Mouse (Mus musculus): ENCODE measurements around the gene Tgfbr2. TPM values are rescaled to one million over a fixed set of nuclear protein-coding genes. Genes with fewer than 3 reads are reported as not detected.
A peak's percentile ranks its signal among the peaks of the same experiment; 100 is the strongest.

Gene Tgfbr2
- polyA plus RNA-seq, 1 experiment: 48.4 TPM

DNA sequence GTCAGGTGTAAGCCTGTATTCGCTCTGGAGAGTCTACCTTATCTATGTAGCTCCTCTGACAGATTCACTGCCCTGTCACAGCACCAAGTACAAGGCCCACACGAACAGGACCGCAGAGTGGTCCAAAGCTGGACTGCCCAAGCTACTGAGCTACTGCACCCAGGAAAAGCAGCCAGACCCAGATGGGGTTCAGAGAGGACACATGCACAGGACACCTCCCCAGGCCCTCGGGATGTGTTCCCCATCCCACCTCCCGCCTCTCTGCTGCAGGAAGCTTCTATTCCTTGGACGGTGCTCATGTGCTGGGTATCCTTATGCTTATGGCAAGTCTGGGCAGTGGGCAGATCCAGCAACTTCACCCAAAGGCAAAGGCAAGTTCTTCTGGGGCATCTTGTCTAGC lies 34.7 kb downstream of the Tgfbr2 start:
- H3K4me3 ChIP-seq: no peak overlapping the region
- no peak overlapping the region for H3ac ChIP-seq (ENCODE audit: control insufficient read depth, insufficient read length)
- no peaks in the 10 kb centered on the region for H3K27me3 ChIP-seq (ENCODE audit: control insufficient read depth, insufficient read depth, insufficient read length)
- no peak overlapping the region for H3K4me2 ChIP-seq (ENCODE audit: low read depth)
- H3K36me3 ChIP-seq (ENCODE audit: control insufficient read depth, insufficient read depth): peaks cover 8% of the 10 kb centered on the region
- H3K79me2 ChIP-seq (ENCODE audit: control insufficient read depth, insufficient read depth): peaks cover 23% of the 10 kb centered on the region
- TF ChIP-seq USF1 (IDR thresholded peaks at IDR 0.05; ENCODE audit: low read depth): no peak
- TF ChIP-seq TCF12 (IDR thresholded peaks at IDR 0.05; ENCODE audit: insufficient read depth, poor library complexity, severe bottlenecking): no peak
- TF ChIP-seq SRF (IDR thresholded peaks at IDR 0.05; ENCODE audit: control insufficient read depth, insufficient read length, low read depth): no peak
- TF ChIP-seq MYOD1 (IDR thresholded peaks at IDR 0.05; ENCODE audit: control insufficient read depth in 1 of 3, insufficient read length in 2 of 3, low read depth in 2 of 3): no peak
- TF ChIP-seq MYOG (IDR thresholded peaks at IDR 0.05; ENCODE audit: control insufficient read depth in 1 of 3, insufficient read depth in 1 of 3, insufficient read length in 2 of 3, low read depth in 2 of 3): no peak

DNA sequence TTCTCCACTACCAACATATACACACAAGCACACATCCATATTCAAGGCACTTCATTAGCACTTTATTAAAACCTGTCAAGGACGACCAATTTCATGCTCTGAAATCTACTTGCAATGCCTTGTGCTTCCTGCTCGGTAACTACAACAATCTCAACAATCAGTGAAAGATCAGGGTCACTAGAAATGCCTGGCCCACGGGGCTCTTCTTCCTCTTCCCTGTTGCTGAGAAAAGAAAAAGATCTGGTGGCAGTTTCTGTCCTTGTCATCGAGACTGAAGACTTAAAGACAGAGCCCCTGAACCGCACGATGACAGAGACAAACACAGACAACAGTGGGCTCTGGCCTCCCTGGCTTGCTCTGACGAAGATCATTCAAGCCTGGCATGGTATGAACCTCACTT lies 35.6 kb downstream of the Tgfbr2 start:
- TF ChIP-seq E2F4 (IDR thresholded peaks at IDR 0.05; ENCODE audit: insufficient read depth) (no peak), CEBPB (IDR thresholded peaks at IDR 0.05; ENCODE audit: insufficient read depth, poor library complexity, severe bottlenecking) (no peak), TCF3 (IDR thresholded peaks at IDR 0.05; ENCODE audit: insufficient read length, low read depth) (no peak), MYOD1 (IDR thresholded peaks at IDR 0.05; ENCODE audit: control insufficient read depth in 1 of 3, insufficient read length in 2 of 3, low read depth in 2 of 3) (no peak), POLR2A (IDR thresholded peaks at IDR 0.05; ENCODE audit: insufficient read length, low read depth) (no peak), TCF12 (IDR thresholded peaks at IDR 0.05; ENCODE audit: insufficient read depth, poor library complexity, severe bottlenecking) (no peak), SRF (IDR thresholded peaks at IDR 0.05; ENCODE audit: control insufficient read depth, insufficient read length, low read depth) (no peak), MYOG (IDR thresholded peaks at IDR 0.05; ENCODE audit: control insufficient read depth in 1 of 3, insufficient read depth in 1 of 3, insufficient read length in 2 of 3, low read depth in 2 of 3) (no peak), REST (IDR thresholded peaks at IDR 0.05; ENCODE audit: insufficient read depth, insufficient read length) (no peak), MAX (IDR thresholded peaks at IDR 0.05; ENCODE audit: low read depth) (no peak), USF1 (IDR thresholded peaks at IDR 0.05; ENCODE audit: low read depth) (no peak), POLR2AphosphoS2 (IDR thresholded peaks at IDR 0.05; ENCODE audit: insufficient read length, low read depth) (no peak)
- H3K27me3 ChIP-seq (ENCODE audit: control insufficient read depth, insufficient read depth, insufficient read length): no peaks in the 10 kb centered on the region
- H3K4me3 ChIP-seq: no peak overlapping the region
- no peak overlapping the region for H3K4me2 ChIP-seq (ENCODE audit: low read depth)
- H3ac ChIP-seq (ENCODE audit: control insufficient read depth, insufficient read length): no peak overlapping the region
- H3K36me3 ChIP-seq (ENCODE audit: control insufficient read depth, insufficient read depth): peaks cover 8% of the 10 kb centered on the region
- peaks cover 17% of the 10 kb centered on the region for H3K79me2 ChIP-seq (ENCODE audit: control insufficient read depth, insufficient read depth)

- TF ChIP-seq REST (IDR thresholded peaks at IDR 0.05; ENCODE audit: insufficient read depth, insufficient read length): no peak
- TF ChIP-seq CEBPB (IDR thresholded peaks at IDR 0.05; ENCODE audit: insufficient read depth, poor library complexity, severe bottlenecking): no peak
- no peak for TF ChIP-seq POLR2AphosphoS2 (IDR thresholded peaks at IDR 0.05; ENCODE audit: insufficient read length, low read depth)
- TF ChIP-seq E2F4 (IDR thresholded peaks at IDR 0.05; ENCODE audit: insufficient read depth): no peak
- peak in 2 of 3 experiments; percentile 31 to 48 for TF ChIP-seq MYOG (IDR thresholded peaks at IDR 0.05; ENCODE audit: control insufficient read depth in 1 of 3, insufficient read depth in 1 of 3, insufficient read length in 2 of 3, low read depth in 2 of 3)
- TF ChIP-seq MAX (IDR thresholded peaks at IDR 0.05; ENCODE audit: low read depth): no peak
- TF ChIP-seq TCF12 (IDR thresholded peaks at IDR 0.05; ENCODE audit: insufficient read depth, poor library complexity, severe bottlenecking): peak; percentile 24
- no peak for TF ChIP-seq POLR2A (IDR thresholded peaks at IDR 0.05; ENCODE audit: insufficient read length, low read depth)
- peak in 2 of 3 experiments; percentile 36 to 78 for TF ChIP-seq MYOD1 (IDR thresholded peaks at IDR 0.05; ENCODE audit: control insufficient read depth in 1 of 3, insufficient read length in 2 of 3, low read depth in 2 of 3)
- TF ChIP-seq USF1 (IDR thresholded peaks at IDR 0.05; ENCODE audit: low read depth): no peak
- TF ChIP-seq SRF (IDR thresholded peaks at IDR 0.05; ENCODE audit: control insufficient read depth, insufficient read length, low read depth): no peak
- no peak for TF ChIP-seq TCF3 (IDR thresholded peaks at IDR 0.05; ENCODE audit: insufficient read length, low read depth)
- H3K79me2 ChIP-seq (ENCODE audit: control insufficient read depth, insufficient read depth): peaks cover 17% of the 10 kb centered on the region
- H3K27me3 ChIP-seq (ENCODE audit: control insufficient read depth, insufficient read depth, insufficient read length): no peaks in the 10 kb centered on the region
- H3ac ChIP-seq (ENCODE audit: control insufficient read depth, insufficient read length): no peak overlapping the region
- no peak overlapping the region for H3K4me3 ChIP-seq
- H3K4me2 ChIP-seq (ENCODE audit: low read depth): no peak overlapping the region
- peaks cover 8% of the 10 kb centered on the region for H3K36me3 ChIP-seq (ENCODE audit: control insufficient read depth, insufficient read depth)
Observed at GRCm38 (mm10) chr9:116138595-116139134, 36.5 kb downstream of the Tgfbr2 start.

- H3K4me3 ChIP-seq: no peak overlapping the region
- H3K4me2 ChIP-seq (ENCODE audit: low read depth): no peak overlapping the region
- TF ChIP-seq TCF12 (IDR thresholded peaks at IDR 0.05; ENCODE audit: insufficient read depth, poor library complexity, severe bottlenecking): no peak
- TF ChIP-seq POLR2A (IDR thresholded peaks at IDR 0.05; ENCODE audit: insufficient read length, low read depth): no peak
- no peak for TF ChIP-seq MAX (IDR thresholded peaks at IDR 0.05; ENCODE audit: low read depth)
- no peak for TF ChIP-seq CEBPB (IDR thresholded peaks at IDR 0.05; ENCODE audit: insufficient read depth, poor library complexity, severe bottlenecking)
- no peak for TF ChIP-seq SRF (IDR thresholded peaks at IDR 0.05; ENCODE audit: control insufficient read depth, insufficient read length, low read depth)
- no peak for TF ChIP-seq TCF3 (IDR thresholded peaks at IDR 0.05; ENCODE audit: insufficient read length, low read depth)
- TF ChIP-seq MYOG (IDR thresholded peaks at IDR 0.05; ENCODE audit: control insufficient read depth in 1 of 3, insufficient read depth in 1 of 3, insufficient read length in 2 of 3, low read depth in 2 of 3): no peak
- TF ChIP-seq E2F4 (IDR thresholded peaks at IDR 0.05; ENCODE audit: insufficient read depth): no peak
- no peak for TF ChIP-seq POLR2AphosphoS2 (IDR thresholded peaks at IDR 0.05; ENCODE audit: insufficient read length, low read depth)
- TF ChIP-seq USF1 (IDR thresholded peaks at IDR 0.05; ENCODE audit: low read depth): no peak
- TF ChIP-seq REST (IDR thresholded peaks at IDR 0.05; ENCODE audit: insufficient read depth, insufficient read length): no peak
- TF ChIP-seq MYOD1 (IDR thresholded peaks at IDR 0.05; ENCODE audit: control insufficient read depth in 1 of 3, insufficient read length in 2 of 3, low read depth in 2 of 3): no peak
- H3K36me3 ChIP-seq (ENCODE audit: control insufficient read depth, insufficient read depth): peaks cover 8% of the 10 kb centered on the region
- peaks cover 8% of the 10 kb centered on the region for H3K79me2 ChIP-seq (ENCODE audit: control insufficient read depth, insufficient read depth)
- H3K27me3 ChIP-seq (ENCODE audit: control insufficient read depth, insufficient read depth, insufficient read length): no peaks in the 10 kb centered on the region
- H3ac ChIP-seq (ENCODE audit: control insufficient read depth, insufficient read length): no peak overlapping the region
Observed at GRCm38 (mm10) chr9:116137645-116138044, 37.5 kb downstream of the Tgfbr2 start.
